Mouse (Mus musculus): ENCODE data around the gene Napb.
"Not testable (repeated sequence)": the region's sequence is repeated elsewhere in the genome, so short reads cannot be mapped to it uniquely, and the experiment has no call there.

Napb gene

GRCm38 (mm10) chr2:148732327-148733000 lies at the start of gene Napb:
Gene Napb (minus strand): TSS chr2:148732467.
- peak; percentile 100 for DNase-seq

GRCm38 (mm10) chr2:148781709-148782108 lies 49.4 kb upstream of the Napb start, which contains the start of gene 8030411F24Rik:
Gene 8030411F24Rik (plus strand): TSS chr2:148782009.
- peak; percentile 64 for DNase-seq

GRCm38 (mm10) chr2:148771397-148771796 lies 39.1 kb upstream of the Napb start, which contains the start of gene Cst11:
Gene Cst11 (minus strand): TSS chr2:148771497.
- not testable (repeated sequence) for DNase-seq

GRCm38 (mm10) chr2:148763648-148764388 lies 31.6 kb upstream of the Napb start:
- peak; percentile 78 for DNase-seq

GRCm38 (mm10) chr2:148754310-148754846 lies 22.1 kb upstream of the Napb start:
- no peak for DNase-seq

- peak; percentile 89 for DNase-seq
These were observed 19.9 kb upstream of the Napb start for GRCm38 (mm10) chr2:148751893-148752813.

GRCm38 (mm10) chr2:148750058-148750457 lies 17.8 kb upstream of the Napb start, which contains the start of gene Cstl1:
Gene Cstl1 (plus strand): TSS chr2:148750358.
- DNase-seq: no peak

GRCm38 (mm10) chr2:148743846-148744407 lies 11.7 kb upstream of the Napb start:
- peak; percentile 49 for DNase-seq

- peak; percentile 74 for DNase-seq
These were observed 10.7 kb upstream of the Napb start for GRCm38 (mm10) chr2:148743001-148743400.

- peak; percentile 92 for DNase-seq
These were observed 497 bp downstream of the Napb start for GRCm38 (mm10) chr2:148731614-148732326.

- no peak for DNase-seq
These were observed 12.8 kb downstream of the Napb start for GRCm38 (mm10) chr2:148719271-148719995.

- DNase-seq: peak; percentile 60
These were observed 15.2 kb downstream of the Napb start for GRCm38 (mm10) chr2:148717072-148717471.

- peak; percentile 75 for DNase-seq
These were observed 19.9 kb downstream of the Napb start for GRCm38 (mm10) chr2:148712326-148712725.

- peak; percentile 79 for DNase-seq
These were observed 25.1 kb downstream of the Napb start for GRCm38 (mm10) chr2:148707202-148707530.

GRCm38 (mm10) chr2:148706409-148707201 lies 25.7 kb downstream of the Napb start:
- peak; percentile 85 for DNase-seq

- DNase-seq: no peak
These were observed 33.7 kb downstream of the Napb start for GRCm38 (mm10) chr2:148698571-148698970.

GRCm38 (mm10) chr2:148690781-148691180 lies 41.5 kb downstream of the Napb start:
- peak; percentile 84 for DNase-seq

GRCm38 (mm10) chr2:148690291-148690690 lies 42.0 kb downstream of the Napb start:
- DNase-seq: no peak

GRCm38 (mm10) chr2:148689444-148690140 lies 42.7 kb downstream of the Napb start:
- peak; percentile 42 for DNase-seq
